Mouse (Mus musculus) Muller cell, postnatal 12 days (primary cell): ENCODE data around the gene Fam81b.
"Not testable (repeated sequence)": the region's sequence is repeated elsewhere in the genome, so short reads cannot be mapped to it uniquely, and the experiment has no call there.

Source experiments
- DNase-seq: peaks from one replicate; pipeline ENCODE4 v3.0.0-alpha.2; 2015; ENCODE audit errors: inconsistent ontology term

The Fam81b gene

GRCm38 (mm10) chr13:76304637-76305122 lies at the start of gene Fam81b:
TSS of gene Fam81b (minus strand) at chr13:76305072.
- DNase-seq, result peak; percentile 22

- not testable (repeated sequence) for DNase-seq
Observed at GRCm38 (mm10) chr13:76345941-76346340, 41.1 kb upstream of the Fam81b start.

- DNase-seq, result no peak
Observed at GRCm38 (mm10) chr13:76318635-76319034, 13.8 kb upstream of the Fam81b start.

GRCm38 (mm10) chr13:76311580-76311979 lies 6.7 kb upstream of the Fam81b start:
- DNase-seq, result no peak

- no peak for DNase-seq
Observed at GRCm38 (mm10) chr13:76308811-76309210, 3.9 kb upstream of the Fam81b start.

GRCm38 (mm10) chr13:76305655-76306365 lies 938 bp upstream of the Fam81b start:
- peak; percentile 78 for DNase-seq

- DNase-seq, result no peak
Observed at GRCm38 (mm10) chr13:76305241-76305640, 369 bp upstream of the Fam81b start.

GRCm38 (mm10) chr13:76304201-76304600 lies 671 bp downstream of the Fam81b start:
- DNase-seq, result peak; percentile 5

- no peak for DNase-seq
Observed at GRCm38 (mm10) chr13:76303160-76303559, 1.7 kb downstream of the Fam81b start.

GRCm38 (mm10) chr13:76302056-76302455 lies 2.8 kb downstream of the Fam81b start:
- DNase-seq, result no peak

- peak; percentile 74 for DNase-seq
Observed at GRCm38 (mm10) chr13:76292050-76292449, 12.8 kb downstream of the Fam81b start.

GRCm38 (mm10) chr13:76284597-76284996 lies 20.3 kb downstream of the Fam81b start:
- no peak for DNase-seq

GRCm38 (mm10) chr13:76264361-76265026 lies 40.4 kb downstream of the Fam81b start:
- no peak for DNase-seq

GRCm38 (mm10) chr13:76258766-76259165 lies 46.1 kb downstream of the Fam81b start:
- DNase-seq, result no peak

- no peak for DNase-seq
Observed at GRCm38 (mm10) chr13:76256350-76256749, 48.5 kb downstream of the Fam81b start.

- no peak for DNase-seq
Observed at GRCm38 (mm10) chr13:76250092-76250491, 54.8 kb downstream of the Fam81b start.

GRCm38 (mm10) chr13:76249066-76249465 lies 55.8 kb downstream of the Fam81b start:
- DNase-seq, result no peak

- DNase-seq, result no peak
Observed at GRCm38 (mm10) chr13:76215397-76215796, 89.5 kb downstream of the Fam81b start.

- no peak for DNase-seq
Observed at GRCm38 (mm10) chr13:76214928-76215327, 89.9 kb downstream of the Fam81b start.

- no peak for DNase-seq
Observed at GRCm38 (mm10) chr13:76199943-76200342, 104.9 kb downstream of the Fam81b start.

- peak; percentile 56 for DNase-seq
Observed at GRCm38 (mm10) chr13:76197297-76197848, 107.5 kb downstream of the Fam81b start.

- no peak for DNase-seq
Observed at GRCm38 (mm10) chr13:76195431-76196138, 109.3 kb downstream of the Fam81b start.
